Mouse (Mus musculus): ENCODE results near the gene Dpf2.
A peak's percentile ranks its signal among the peaks of the same experiment; 100 is the strongest.

DNA sequence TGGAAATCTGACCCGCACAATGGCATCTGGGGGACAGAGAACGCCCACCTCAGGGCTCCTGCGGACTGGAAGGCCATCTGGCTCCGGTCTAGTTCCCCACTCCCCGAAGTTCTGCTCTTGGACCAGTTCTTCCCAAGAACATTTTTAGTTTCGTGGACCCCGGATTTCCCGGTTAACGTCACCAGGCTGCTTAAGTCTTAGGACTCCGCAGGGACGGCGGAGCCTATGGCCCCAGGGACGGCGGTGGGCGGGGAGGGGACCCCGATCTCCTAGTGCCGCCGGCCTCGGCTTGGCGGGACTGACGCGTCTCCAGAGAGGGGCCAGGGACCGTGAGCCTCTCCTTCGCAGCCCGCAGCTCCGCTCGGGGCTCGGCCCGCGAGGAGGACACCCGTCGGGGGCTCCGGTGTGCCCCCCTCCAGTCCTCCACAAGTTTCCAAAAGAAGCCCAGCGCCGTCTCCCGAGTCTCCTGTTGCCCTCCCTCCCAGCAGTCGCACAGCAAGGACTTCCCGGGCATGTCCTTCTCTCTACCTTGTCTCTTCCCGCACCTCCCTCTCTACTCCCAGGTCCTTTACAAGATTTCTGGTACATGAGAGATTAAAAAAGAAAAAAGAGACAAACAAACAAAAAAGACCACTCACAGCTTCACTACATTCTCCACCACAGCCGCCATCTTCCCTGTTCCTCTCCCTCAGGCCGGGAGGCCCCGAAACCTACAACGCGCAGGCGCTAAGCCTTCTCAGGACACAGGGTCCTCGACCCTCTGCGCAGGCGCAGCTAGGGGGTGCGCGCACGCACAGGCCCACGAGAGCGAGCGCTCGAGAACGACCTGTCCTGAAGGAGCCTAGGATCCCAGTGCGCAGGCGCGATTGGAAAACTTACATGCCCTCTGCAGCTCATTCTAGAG lies 455 bp downstream of the Dpf2 start:
- TF ChIP-seq EP300 (IDR thresholded peaks at IDR 0.05; ENCODE audit: low read depth) = peak; percentile 44; the same call in 1 of the 2 replicates
- TF ChIP-seq CTCF (IDR thresholded peaks at IDR 0.05; ENCODE audit: low read depth) = peak; percentile 34
